Mouse (Mus musculus) c-Kit-positive CD71-negative TER-119-negative erythroid progenitor cells, embryonic 14.5 days (primary cell): ENCODE results near the gene Mrgpra9.
A peak's percentile ranks its signal among the peaks of the same experiment; 100 is the strongest.
"Not testable (repeated sequence)": the region's sequence is repeated elsewhere in the genome, so short reads cannot be mapped to it uniquely, and the experiment has no call there.

Source experiments
- DNase-seq: peaks from one replicate; pipeline ENCODE4 v3.0.0-alpha.2; 2013; ENCODE audit warnings: low read depth

Mrgpra9 gene

DNA sequence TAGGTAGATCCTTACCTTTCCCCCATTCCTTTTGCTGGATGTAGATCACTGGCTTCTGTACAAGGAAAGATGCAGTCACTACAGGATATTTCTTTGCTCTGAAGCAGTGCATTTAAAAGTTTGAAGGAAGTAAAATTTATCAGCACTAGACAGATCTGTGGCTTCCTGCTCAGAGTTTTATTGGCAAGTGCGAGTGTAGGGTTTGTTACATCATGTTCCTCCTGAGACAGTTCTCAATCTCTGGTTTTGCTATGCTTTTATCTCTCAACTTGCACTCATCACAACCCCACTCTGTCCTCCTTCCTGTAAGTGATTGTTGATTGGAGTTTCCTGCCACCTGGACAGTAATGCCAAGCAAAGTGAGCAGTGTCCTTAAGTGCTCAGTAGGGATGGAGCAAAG lies at the start of gene Mrgpra9:
TSS of gene Mrgpra9 (minus strand) at position 79 of the 400 bp plus-strand sequence.
- DNase-seq = no peak

DNA sequence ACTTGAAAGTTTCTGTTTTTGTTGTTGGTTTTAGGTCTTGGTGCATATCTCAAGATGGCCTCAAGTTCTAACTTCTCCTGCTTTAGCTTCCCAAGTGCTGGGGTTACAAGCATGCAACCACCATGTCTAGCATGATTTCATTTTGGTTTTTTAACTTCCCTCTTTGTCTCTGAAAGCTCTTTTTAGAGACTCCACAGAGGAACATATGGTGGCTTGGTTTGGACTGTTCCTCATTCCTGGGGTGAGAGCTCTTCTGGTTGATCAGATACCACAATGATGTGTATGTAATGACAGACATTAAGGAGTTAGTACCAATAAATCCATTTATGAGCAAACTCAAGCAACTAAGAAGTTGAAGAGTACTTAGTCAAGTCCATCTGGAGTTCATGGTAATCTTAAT lies 47.0 kb upstream of the Mrgpra9 start:
- DNase-seq = not testable (repeated sequence)

DNA sequence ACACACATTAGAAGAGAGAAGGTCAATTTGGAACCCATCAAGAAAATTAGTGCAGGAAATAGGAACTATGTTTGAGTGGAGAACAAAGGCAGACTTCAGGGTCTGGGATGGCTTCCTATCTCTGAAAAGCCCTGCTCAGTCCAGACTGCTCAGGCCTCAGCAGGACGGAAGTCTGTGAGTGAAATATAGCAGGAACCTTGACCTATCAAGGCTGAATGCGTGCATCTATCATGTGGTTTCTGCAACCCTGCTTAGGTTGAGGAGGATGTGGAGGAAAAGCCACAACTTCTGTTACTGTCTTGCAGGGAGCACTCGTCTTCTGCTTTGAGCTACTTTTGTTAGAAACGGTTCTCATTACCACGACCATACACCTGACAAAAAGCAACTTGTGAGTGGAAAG lies 18.9 kb upstream of the Mrgpra9 start:
- DNase-seq = not testable (repeated sequence)

DNA sequence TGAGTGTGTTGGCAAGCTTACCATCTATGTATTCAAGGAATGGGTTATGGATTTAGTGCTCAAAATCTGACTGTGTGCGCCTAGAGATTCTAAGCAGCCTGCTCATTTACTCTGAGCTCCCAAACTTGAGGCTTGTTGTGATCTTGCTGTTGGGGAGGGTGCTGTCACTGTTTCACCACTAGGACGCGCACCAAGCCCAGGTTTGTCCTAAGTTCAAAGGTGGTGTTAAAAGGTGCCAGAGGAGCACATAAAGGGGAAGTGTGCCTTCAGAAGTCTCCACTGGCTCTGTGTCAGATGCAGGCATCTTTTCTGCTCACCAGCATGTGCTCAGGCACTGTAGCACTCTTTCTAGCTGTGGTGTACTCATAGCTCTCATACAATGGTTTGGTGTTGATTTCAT lies 8.0 kb downstream of the Mrgpra9 start:
- no peak for DNase-seq

DNA sequence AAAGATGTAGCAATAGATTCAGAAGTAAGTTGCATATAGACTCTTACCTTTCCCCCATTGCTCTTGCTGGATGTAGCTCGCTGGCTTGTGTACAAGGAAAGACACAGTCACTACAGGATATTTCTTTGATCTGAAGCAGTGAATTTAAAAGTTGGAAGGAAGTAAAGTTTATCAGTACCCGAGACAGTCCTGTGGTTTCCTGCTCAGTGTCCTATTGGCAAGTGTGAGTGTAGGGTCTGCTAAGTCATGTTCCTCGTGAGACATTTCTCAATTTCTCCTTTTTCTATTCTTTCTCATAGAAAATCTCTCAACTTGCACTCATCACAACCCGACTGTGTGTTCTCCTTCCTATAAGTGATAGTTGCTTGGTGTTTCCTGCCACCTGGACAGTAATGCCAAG lies 47.8 kb downstream of the Mrgpra9 start, which contains the start of gene Mrgpra6:
TSS of gene Mrgpra6 (minus strand) at position 91 of the 400 bp plus-strand sequence.
- peak; percentile 3 for DNase-seq

DNA sequence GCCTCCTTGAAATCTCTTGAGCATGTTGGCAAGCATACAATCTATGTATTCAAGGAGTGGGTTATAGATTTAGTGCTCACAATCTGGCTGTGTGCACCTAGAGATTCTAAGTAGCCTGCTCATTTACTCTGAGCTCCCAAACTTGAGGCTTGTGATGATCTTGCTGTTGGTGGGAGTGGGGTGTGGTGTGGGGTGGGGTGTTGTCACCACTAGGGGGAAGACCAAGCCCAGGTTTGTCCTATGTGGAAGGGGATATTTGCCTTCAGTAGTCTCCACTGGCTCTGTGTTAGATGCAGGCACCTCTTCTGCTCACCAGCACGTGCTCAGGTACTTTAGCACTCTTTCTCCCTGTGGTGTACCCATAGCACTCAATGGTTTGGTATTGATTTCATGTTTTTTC lies 57.4 kb downstream of the Mrgpra9 start:
- DNase-seq = no peak
